Mouse (Mus musculus) heart, embryonic 16.5 days (tissue): ENCODE data around the gene Slu7. TPM values are rescaled to one million over a fixed set of nuclear protein-coding genes. Genes with fewer than 3 reads are reported as not detected.

Experiments
- ATAC-seq: fragments of 200-750 bp; cut with Nextera tagmentation; replicated peaks from 2 replicates; pipeline ENCODE4 v1.8.0; 2017; ENCODE audit warnings: moderate number of reproducible peaks; ENCODE audit not compliant: insufficient read depth, low FRiP score; ENCODE audit errors: extremely low read depth
- H3K27ac ChIP-seq: fragments of 300-500 bp; sonication (generic); 2 replicates; pipeline ENCODE4 v1.5.1; 2014; ENCODE audit warnings: mild to moderate bottlenecking, low read length, control low read depth, moderate library complexity
- H3K27me3 ChIP-seq: fragments of 300-500 bp; sonication (generic); 2 replicates; pipeline ENCODE4 v1.6.1; 2014; ENCODE audit warnings: low read length, mixed read lengths; ENCODE audit not compliant: control insufficient read depth, insufficient read depth
- H3K36me3 ChIP-seq: fragments of 300-500 bp; sonication (generic); 2 replicates; pipeline ENCODE4 v1.6.1; 2014; ENCODE audit not compliant: control insufficient read depth, insufficient read depth
- H3K4me1 ChIP-seq: fragments of 300-500 bp; sonication (generic); 2 replicates; pipeline ENCODE4 v1.6.1; 2014; ENCODE audit warnings: low read length, mixed read lengths; ENCODE audit not compliant: control insufficient read depth, insufficient read depth
- H3K4me2 ChIP-seq: fragments of 300-500 bp; sonication (generic); 2 replicates; pipeline ENCODE4 v1.6.1; 2014; ENCODE audit warnings: low read depth, mild to moderate bottlenecking, control low read depth, low read length
- H3K4me3 ChIP-seq: fragments of 300-500 bp; sonication (generic); 2 replicates; pipeline ENCODE4 v1.5.1; 2014; ENCODE audit warnings: mild to moderate bottlenecking, control low read depth, low read length
- H3K9ac ChIP-seq: fragments of 300-500 bp; sonication (generic); 2 replicates; pipeline ENCODE4 v1.6.1; 2014; ENCODE audit warnings: low read length, control low read depth
- H3K9me3 ChIP-seq: fragments of 300-500 bp; sonication (generic); replicated peaks from 2 replicates; pipeline ENCODE4 v1.6.1; 2016; ENCODE audit warnings: low read length; ENCODE audit not compliant: control insufficient read depth
- WGBS: fragments of 180-500 bp; shearing (Covaris S2); extraction: QIAGEN DNeasy Blood & Tissue Kit; methylation state at CpG from one replicate; pipeline ENCODE4 v1.1.7; 2014; 5-methylcytosine and 5-hydroxymethylcytosine counted together
- polyA plus RNA-seq: library from polyadenylated mRNA; unstranded; fragments of >200 nt; fragmentation: Nextera tagmentation; extraction: Ambion mirVana; gene quantifications from 2 replicates; pipeline ENCODE4 v1.2.1, GENCODE M21; 2015

Slu7 gene
- polyA plus RNA-seq, 1 experiment from 2014 or later, result 40.5 TPM

GRCm38 (mm10) chr11:43395073-43395948 is 38.2 kb upstream of the Slu7 start:
- Histone ChIP-seq H3K27me3 (no peaks in the 10 kb centered on the region), H3K4me2 (no peak overlapping the region), H3K9ac (no peak overlapping the region), H3K9me3 (no peaks in the 10 kb centered on the region), H3K4me1 (0 out of 2 replicates have a peak, but pooled peaks cover 3% of the 10 kb centered on the region), H3K4me3 (no peak overlapping the region), H3K27ac (no peak overlapping the region), H3K36me3 (no peaks in the 10 kb centered on the region)
- WGBS, result 61% methylated on average over 14 of the region's 14 CpGs
- no peak for ATAC-seq

GRCm38 (mm10) chr11:43396246-43396645 is 37.3 kb upstream of the Slu7 start:
- 0 out of 2 replicates have a peak, but pooled peaks cover 3% of the 10 kb centered on the region for H3K4me1 ChIP-seq
- no peak overlapping the region for H3K4me3 ChIP-seq
- H3K9me3 ChIP-seq, result no peaks in the 10 kb centered on the region
- no peak overlapping the region for H3K9ac ChIP-seq
- no peak overlapping the region for H3K27ac ChIP-seq
- no peaks in the 10 kb centered on the region for H3K36me3 ChIP-seq
- 88% methylated on average over 4 of the region's 4 CpGs for WGBS
- no peak overlapping the region for H3K4me2 ChIP-seq
- H3K27me3 ChIP-seq, result no peaks in the 10 kb centered on the region
- no peak for ATAC-seq

- no peak for ATAC-seq
- Histone ChIP-seq H3K9ac (no peak overlapping the region), H3K36me3 (no peaks in the 10 kb centered on the region), H3K4me2 (no peak overlapping the region), H3K27ac (no peak overlapping the region), H3K4me3 (no peak overlapping the region), H3K27me3 (no peaks in the 10 kb centered on the region), H3K4me1 (0 out of 2 replicates have a peak, but pooled peaks cover 3% of the 10 kb centered on the region), H3K9me3 (no peaks in the 10 kb centered on the region)
- WGBS, result 67% methylated on average over 7 of the region's 7 CpGs
These were observed 36.9 kb upstream of the Slu7 start for GRCm38 (mm10) chr11:43396672-43397071.

- H3K27me3 ChIP-seq, result no peaks in the 10 kb centered on the region
- H3K36me3 ChIP-seq, result no peaks in the 10 kb centered on the region
- H3K27ac ChIP-seq, result no peak overlapping the region
- 41% methylated on average over 4 of the region's 4 CpGs for WGBS
- 0 out of 2 replicates have a peak, but pooled peaks cover 3% of the 10 kb centered on the region for H3K4me1 ChIP-seq
- no peak overlapping the region for H3K4me3 ChIP-seq
- H3K9me3 ChIP-seq, result peaks cover 2% of the 10 kb centered on the region
- H3K9ac ChIP-seq, result no peak overlapping the region
- ATAC-seq, result no peak
- no peak overlapping the region for H3K4me2 ChIP-seq
These were observed 34.2 kb upstream of the Slu7 start for GRCm38 (mm10) chr11:43399297-43399696.

GRCm38 (mm10) chr11:43400131-43400530 is 33.4 kb upstream of the Slu7 start:
- no peak overlapping the region for H3K4me2 ChIP-seq
- no peak for ATAC-seq
- 89% methylated on average over 1 of the region's 1 CpGs for WGBS
- 0 out of 2 replicates have a peak, but pooled peaks cover 1% of the 10 kb centered on the region for H3K4me1 ChIP-seq
- peaks cover 8% of the 10 kb centered on the region for H3K9me3 ChIP-seq
- H3K36me3 ChIP-seq, result no peaks in the 10 kb centered on the region; the same call in 1 of the 2 replicates
- H3K27me3 ChIP-seq, result no peaks in the 10 kb centered on the region
- no peak overlapping the region for H3K9ac ChIP-seq
- H3K27ac ChIP-seq, result no peak overlapping the region
- H3K4me3 ChIP-seq, result no peak overlapping the region

GRCm38 (mm10) chr11:43404150-43404807 is 29.3 kb upstream of the Slu7 start:
- no peak overlapping the region for H3K4me3 ChIP-seq
- H3K4me1 ChIP-seq, result no peaks in the 10 kb centered on the region
- no peaks in the 10 kb centered on the region; the same call in 1 of the 2 replicates for H3K36me3 ChIP-seq
- H3K9me3 ChIP-seq, result peaks cover 8% of the 10 kb centered on the region
- H3K9ac ChIP-seq, result no peak overlapping the region
- 76% methylated on average over 15 of the region's 15 CpGs for WGBS
- ATAC-seq, result no peak
- no peak overlapping the region for H3K27ac ChIP-seq
- no peak overlapping the region for H3K4me2 ChIP-seq
- no peaks in the 10 kb centered on the region for H3K27me3 ChIP-seq

GRCm38 (mm10) chr11:43408888-43409287 is 24.7 kb upstream of the Slu7 start:
- ATAC-seq, result no peak
- Histone ChIP-seq H3K36me3 (no peaks in the 10 kb centered on the region; the same call in 1 of the 2 replicates), H3K27ac (no peak overlapping the region), H3K4me2 (no peak overlapping the region), H3K4me3 (no peak overlapping the region), H3K9ac (no peak overlapping the region), H3K4me1 (no peaks in the 10 kb centered on the region), H3K27me3 (no peaks in the 10 kb centered on the region), H3K9me3 (peaks cover 8% of the 10 kb centered on the region)
- 74% methylated on average over 2 of the region's 2 CpGs for WGBS

- H3K4me2 ChIP-seq, result no peak overlapping the region
- no peaks in the 10 kb centered on the region for H3K27me3 ChIP-seq
- no peak overlapping the region for H3K27ac ChIP-seq
- no peak overlapping the region for H3K9ac ChIP-seq
- ATAC-seq, result no peak
- H3K4me1 ChIP-seq, result no peaks in the 10 kb centered on the region
- H3K36me3 ChIP-seq, result no peaks in the 10 kb centered on the region
- no peaks in the 10 kb centered on the region for H3K9me3 ChIP-seq
- WGBS, result 69% methylated on average over 7 of the region's 7 CpGs
- no peak overlapping the region for H3K4me3 ChIP-seq
These were observed 23.3 kb upstream of the Slu7 start for GRCm38 (mm10) chr11:43410291-43410690.

GRCm38 (mm10) chr11:43411413-43411812 is 22.1 kb upstream of the Slu7 start:
- Histone ChIP-seq H3K9ac (no peak overlapping the region), H3K27me3 (no peaks in the 10 kb centered on the region), H3K4me3 (no peak overlapping the region), H3K36me3 (no peaks in the 10 kb centered on the region), H3K27ac (no peak overlapping the region), H3K4me2 (no peak overlapping the region), H3K9me3 (no peaks in the 10 kb centered on the region), H3K4me1 (no peaks in the 10 kb centered on the region)
- 5% methylated on average over 1 of the region's 1 CpGs for WGBS
- ATAC-seq, result no peak
